Comparison of ENCODE assay signal across 8 mouse cellular contexts in the genomic region with DNA sequence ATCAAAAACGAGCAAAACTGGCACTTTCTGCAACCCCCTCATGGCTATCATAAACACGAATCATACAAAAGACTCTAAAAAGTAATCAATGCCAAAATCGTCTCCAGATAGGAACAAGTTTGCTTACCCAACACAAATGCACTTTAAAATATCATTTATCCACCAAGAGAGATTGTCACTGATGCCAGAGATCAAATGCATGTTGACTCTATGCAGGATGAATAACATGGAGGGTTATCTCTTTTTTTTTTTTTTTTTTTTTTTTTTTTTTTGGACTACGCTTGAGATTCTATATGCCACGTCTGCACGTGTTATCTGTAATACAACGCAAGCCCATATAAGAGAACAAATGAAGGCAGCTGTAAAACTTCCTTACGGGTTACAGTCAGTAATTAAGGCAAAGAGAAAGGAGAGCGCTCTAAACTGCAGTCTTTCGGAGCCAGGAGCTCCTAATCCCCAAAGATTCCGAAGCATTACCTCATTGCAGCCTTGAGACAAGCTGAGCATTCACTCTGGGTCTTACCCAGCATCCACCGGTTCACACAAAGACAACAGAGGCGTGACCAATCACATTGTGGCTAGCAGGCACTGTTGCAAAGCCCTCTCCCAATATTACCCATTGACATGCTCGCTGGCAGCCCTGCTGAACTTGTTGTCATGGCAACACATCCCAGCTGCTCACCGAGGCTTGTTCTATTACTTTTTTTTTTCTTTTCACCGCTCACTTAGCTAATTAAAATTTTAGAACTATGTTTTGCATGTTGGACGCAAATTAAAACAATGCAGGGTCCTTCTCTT.
DNase-seq lines count a peak whose midpoint lies in the region; ATAC-seq and TF ChIP-seq lines count a peak whose summit lies in the region.

No protein-coding gene starts in this region.

- peak; percentile 95 for DNase-seq in R1 (ENCODE audit: low read depth, low spot score)
- peak; percentile 46 to 78 for DNase-seq in cerebellum, postnatal 4 days (ENCODE audit: low spot score in 2 of 2)
- peak; percentile 71 to 85 for DNase-seq in frontal cortex, postnatal 36 days (ENCODE audit: low spot score in 2 of 2)
- peak; percentile 79 for DNase-seq in layer of hippocampus, adult 9-10 months (ENCODE audit: low spot score)
- peak; percentile 43 for DNase-seq in lung, adult 2 months
- DNase-seq in ovary, adult 18-20 months (ENCODE audit: low spot score) = peak; percentile 76
- DNase-seq in urinary bladder, postnatal 36 days (ENCODE audit: low spot score in 2 of 2) = peak; percentile 28 to 65

- peak overlapping the region; percentile 46 for H3K4me2 ChIP-seq in hindbrain, embryonic 12.5 days (replicated peaks)

- H3K4me3 ChIP-seq in hindbrain, embryonic 12.5 days = peak overlapping the region; percentile 26
- peak overlapping the region; percentile 51 for H3K4me3 ChIP-seq in lung, adult 2 months (replicated peaks; ENCODE audit: extremely low read depth, low read depth, low read length)

- H3K27ac ChIP-seq in hindbrain, embryonic 12.5 days = peak overlapping the region; percentile 74

- TF ChIP-seq POLR2A in lung, adult 2 months (IDR thresholded peaks at IDR 0.05; ENCODE audit: borderline replicate concordance, extremely low read depth, low read depth, low read length) = 0 out of 2 replicates have a peak, but pooled peaks have one; percentile 20

- H3K9me3 ChIP-seq in hindbrain, embryonic 12.5 days (replicated peaks) = no peaks in the 10 kb centered on the region

- ATAC-seq in hindbrain, embryonic 12.5 days (ENCODE audit: low FRiP score) = peak; percentile 97

- TF ChIP-seq CTCF in lung, adult 2 months (IDR thresholded peaks at IDR 0.05; ENCODE audit: insufficient read depth, low read length) = no peak

- H3K36me3 ChIP-seq in hindbrain, embryonic 12.5 days = no peaks in the 10 kb centered on the region

- H3K4me1 ChIP-seq in hindbrain, embryonic 12.5 days = peaks cover 54% of the 10 kb centered on the region
- peaks cover 8% of the 10 kb centered on the region for H3K4me1 ChIP-seq in lung, adult 2 months (ENCODE audit: control insufficient read depth, insufficient read depth, low read length)

- no peaks in the 10 kb centered on the region for H3K27me3 ChIP-seq in hindbrain, embryonic 12.5 days

- WGBS in hindbrain, embryonic 12.5 days = 13% methylated on average over 17 of the region's 17 CpGs
- 26% methylated on average over 17 of the region's 17 CpGs for WGBS in lung, adult 2 months

- H3K9ac ChIP-seq in hindbrain, embryonic 12.5 days = peak overlapping the region; percentile 43

Comparison
In these comparisons a context has a peak if more than half of its experiments do, and no peak if none do; other contexts are left out.
1. Peak in every context shown above with its lines: DNase-seq, ATAC-seq, H3K4me3 ChIP-seq and H3K27ac ChIP-seq.
2. DNase-seq: peak in every context shown above with its lines; median percentile 95 in R1; 79 in layer of hippocampus, adult 9-10 months; 78 in frontal cortex, postnatal 36 days; 76 in ovary, adult 18-20 months; 62 in cerebellum, postnatal 4 days; 46 in urinary bladder, postnatal 36 days; 43 in lung, adult 2 months.